Mouse (Mus musculus) cortical plate, adult 2 months (tissue): ENCODE results near the gene Ap4m1. TPM values are rescaled to one million over a fixed set of nuclear protein-coding genes. Genes with fewer than 3 reads are reported as not detected.

ENCODE experiments used
- H3K27ac ChIP-seq: fragments of 200-500 bp; 2 replicates; pipeline ENCODE4 v1.5.1; 2012; ENCODE audit warnings: low read length, control low read depth, inconsistent platforms; ENCODE audit not compliant: insufficient read depth
- H3K4me1 ChIP-seq: fragments of 200-500 bp; 2 replicates; pipeline ENCODE4 v1.6.1; 2011; ENCODE audit warnings: low read length; ENCODE audit not compliant: control insufficient read depth, insufficient read depth
- H3K4me3 ChIP-seq: fragments of 200-500 bp; 2 replicates; pipeline ENCODE4 v1.5.1; 2011; ENCODE audit warnings: mild to moderate bottlenecking, low read length, control low read depth; ENCODE audit not compliant: insufficient read depth
- CTCF ChIP-seq: fragments of 200-500 bp; IDR thresholded peaks from 2 replicates; pipeline ENCODE4 v1.5.1; 2011; ENCODE audit warnings: mild to moderate bottlenecking, control low read depth, low read length; ENCODE audit not compliant: insufficient read depth; ENCODE audit errors: extremely low read depth
- POLR2A ChIP-seq: fragments of 200-500 bp; IDR thresholded peaks from 2 replicates; pipeline ENCODE4 v1.6.1; 2011; ENCODE audit warnings: mild to moderate bottlenecking, low read length, control low read depth; ENCODE audit not compliant: insufficient read depth; ENCODE audit errors: extremely low read depth
- polyA plus RNA-seq: library from polyadenylated mRNA; depleted of rRNA; stranded (reverse); fragments of >200 nt; gene quantifications from 2 replicates; pipeline ENCODE4 v1.2.3, GENCODE M21; 2012; rRNA removed

Ap4m1 gene
- polyA plus RNA-seq, 1 experiment = 21.6 TPM

DNA sequence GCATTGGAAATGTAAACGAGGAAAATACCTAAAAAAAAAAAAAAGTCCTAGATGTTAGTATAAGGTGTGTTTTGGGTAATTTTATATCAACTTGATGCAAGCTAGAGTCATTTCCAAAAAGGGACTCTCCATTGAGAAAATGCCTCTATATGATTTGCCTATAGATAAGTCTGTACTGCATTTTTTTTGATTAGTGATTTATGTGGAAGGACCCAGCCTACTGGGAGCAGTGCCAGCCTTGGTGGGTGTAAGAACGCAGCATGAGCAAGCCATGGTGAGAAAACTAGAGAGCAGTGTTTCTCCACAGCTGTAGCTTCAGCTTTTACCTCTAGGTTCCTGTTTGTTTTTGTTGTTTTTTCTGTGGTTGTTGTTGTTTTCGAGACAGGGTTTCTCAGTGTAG is 51.5 kb downstream of the Ap4m1 start:
- Histone ChIP-seq H3K27ac (no peak overlapping the region), H3K4me3 (no peak overlapping the region), H3K4me1 (no peaks in the 10 kb centered on the region)
- TF ChIP-seq POLR2A = no peak
- TF ChIP-seq CTCF = no peak

DNA sequence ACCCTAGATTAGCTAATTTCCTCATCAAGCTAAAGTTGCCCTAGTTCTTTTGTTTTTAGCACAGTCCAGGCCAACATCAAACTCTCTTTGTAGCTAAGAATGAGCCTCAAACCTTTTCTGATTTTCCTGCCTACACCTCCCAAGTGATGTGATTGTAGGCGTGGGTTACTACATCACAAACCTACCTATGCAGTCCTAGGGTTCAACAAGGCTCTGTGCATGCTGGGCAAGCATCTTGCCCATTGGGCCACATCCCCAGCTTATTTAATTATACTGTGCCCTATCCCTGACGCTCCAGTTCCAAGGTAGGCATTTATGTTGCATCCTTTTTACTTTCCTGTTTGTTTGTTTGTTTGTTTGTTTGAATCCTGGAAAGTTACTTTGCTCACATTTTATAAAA is 53.9 kb downstream of the Ap4m1 start, which contains the start of gene Nxpe5:
Nxpe5 (plus strand) TSS at position 199 of the 400 bp plus-strand sequence.
- TF ChIP-seq POLR2A = no peak
- TF ChIP-seq CTCF = no peak
- no peak within 1 kb of the TSS for H3K27ac ChIP-seq
- no peaks in the 10 kb centered on the region for H3K4me1 ChIP-seq
- H3K4me3 ChIP-seq = no peak within 1 kb of the TSS

DNA sequence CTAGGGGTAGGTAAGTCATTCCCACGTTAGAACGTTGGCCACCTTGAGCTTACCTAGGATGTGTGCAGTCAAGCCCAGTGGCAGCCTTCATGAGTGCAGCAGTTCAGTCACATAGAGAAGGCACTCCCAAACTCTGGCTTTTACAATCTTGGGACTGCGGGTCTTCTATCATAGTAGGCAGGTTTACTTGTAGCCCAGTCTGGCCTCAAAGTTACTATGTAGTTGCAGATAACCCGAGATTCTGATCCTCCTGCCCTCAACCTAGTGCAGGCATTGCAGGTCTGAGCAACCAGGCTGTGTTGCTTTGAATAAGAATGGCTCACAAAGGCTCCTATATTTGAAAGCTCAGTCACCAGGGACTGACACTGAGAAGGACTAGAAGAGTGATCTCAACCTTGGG is 54.7 kb downstream of the Ap4m1 start:
- H3K4me3 ChIP-seq = no peak overlapping the region
- H3K27ac ChIP-seq = no peak overlapping the region
- TF ChIP-seq CTCF (no peak), POLR2A (no peak)
- no peaks in the 10 kb centered on the region for H3K4me1 ChIP-seq

DNA sequence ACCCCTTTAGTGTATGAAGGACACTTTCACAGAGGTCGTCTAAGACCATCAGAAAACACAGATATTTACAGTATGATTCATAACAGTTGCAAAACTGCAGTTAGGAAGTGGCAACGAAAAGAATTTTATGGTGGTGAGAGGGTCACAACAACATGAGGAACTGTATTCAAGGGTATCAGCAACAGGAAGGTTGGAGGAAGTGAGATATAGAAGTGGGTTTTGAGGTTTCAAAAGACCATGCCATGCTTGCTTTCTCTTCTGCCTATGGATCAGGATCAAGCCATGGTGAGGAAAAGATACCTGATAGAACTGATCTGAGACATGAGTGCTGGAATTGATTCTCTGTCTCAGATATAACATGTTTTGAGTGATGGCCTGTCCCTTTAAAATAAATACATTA is 55.6 kb downstream of the Ap4m1 start:
- no peak overlapping the region for H3K27ac ChIP-seq
- TF ChIP-seq CTCF = no peak
- TF ChIP-seq POLR2A = no peak
- no peaks in the 10 kb centered on the region for H3K4me1 ChIP-seq
- no peak overlapping the region for H3K4me3 ChIP-seq

DNA sequence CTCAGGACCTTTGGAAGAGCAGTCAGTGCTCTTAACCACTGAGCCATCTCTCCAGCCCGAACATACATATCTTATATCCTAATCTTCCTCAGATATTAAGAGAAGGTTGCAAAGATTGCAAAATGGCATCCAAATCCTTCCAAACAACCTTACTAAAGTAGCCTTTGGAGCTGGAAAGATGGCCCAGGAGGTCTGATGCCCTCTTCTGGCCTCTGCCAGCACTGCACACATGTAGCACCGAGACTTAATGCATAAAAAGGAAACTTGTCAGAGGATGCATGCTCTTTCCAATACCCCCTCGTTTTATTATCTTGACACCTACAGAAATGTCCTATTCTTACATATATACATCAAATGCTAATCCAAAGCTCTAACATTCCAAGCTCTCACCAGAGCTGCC is 56.2 kb downstream of the Ap4m1 start:
- H3K27ac ChIP-seq = no peak overlapping the region
- TF ChIP-seq CTCF = peak; percentile 22; the same call in 1 of the 2 replicates
- TF ChIP-seq POLR2A = no peak

DNA sequence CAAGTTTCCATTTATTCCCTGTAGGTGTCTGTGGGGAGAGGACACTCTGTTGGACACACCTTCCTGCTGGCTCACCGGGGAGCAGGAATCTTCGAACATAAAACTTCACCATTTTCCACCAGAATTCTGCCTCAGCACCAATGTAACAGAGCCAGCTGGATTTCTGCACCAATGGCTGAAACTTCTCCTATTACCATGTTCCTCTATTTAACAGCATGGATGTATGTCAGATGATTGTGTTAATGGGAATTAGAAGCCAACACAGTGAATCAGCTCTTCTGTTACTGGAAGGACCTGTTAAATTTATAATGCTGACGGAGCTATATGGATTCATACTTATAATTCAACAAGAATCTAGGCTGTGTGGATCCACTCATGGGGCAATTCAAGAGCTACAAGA is 57.7 kb downstream of the Ap4m1 start:
- Histone ChIP-seq H3K4me1 (no peaks in the 10 kb centered on the region), H3K4me3 (no peak overlapping the region), H3K27ac (no peak overlapping the region)
- TF ChIP-seq POLR2A (no peak), CTCF (no peak)

More for the DNA sequence above, 56.2 kb downstream of the Ap4m1 start:
- Histone ChIP-seq H3K4me3 (no peak overlapping the region), H3K4me1 (no peaks in the 10 kb centered on the region)

Other genes starting within 250 kb of the Ap4m1 start
- gene Gjc3, start 208.9 kb upstream of the Ap4m1 start, polyA plus RNA-seq = 47.0 and 57.3 TPM in 2 replicates
- 0.10 TPM in 1 of 2 replicates, not detected in the other for gene Azgp1, start 190.5 kb upstream of the Ap4m1 start, polyA plus RNA-seq
- gene Smok3a, start 150.7 kb upstream of the Ap4m1 start, polyA plus RNA-seq = not detected in 2 replicates
- not detected in 2 replicates for gene Smok3b, start 150.6 kb upstream of the Ap4m1 start, polyA plus RNA-seq
- not detected in 2 replicates for gene Smok3c, start 118.8 kb upstream of the Ap4m1 start, polyA plus RNA-seq
- 14.3 and 14.9 TPM in 2 replicates for gene Zkscan1, start 86.9 kb upstream of the Ap4m1 start, polyA plus RNA-seq
- 16.5 and 18.2 TPM in 2 replicates for gene Zscan21, start 55.1 kb upstream of the Ap4m1 start, polyA plus RNA-seq
- gene Zfp113, start 16.3 kb upstream of the Ap4m1 start, polyA plus RNA-seq = 3.9 and 5.4 TPM in 2 replicates
- 131 and 139 TPM in 2 replicates for gene Cops6, start 10.9 kb upstream of the Ap4m1 start, polyA plus RNA-seq
- 17.1 and 19.7 TPM in 2 replicates for gene Mcm7, start 420 bp downstream of the Ap4m1 start, polyA plus RNA-seq
- gene Taf6, start 15.4 kb downstream of the Ap4m1 start, polyA plus RNA-seq = 54.3 and 55.3 TPM in 2 replicates
- gene Cnpy4, start 15.5 kb downstream of the Ap4m1 start, polyA plus RNA-seq = 13.3 and 15.8 TPM in 2 replicates
- gene Mblac1, start 22.3 kb downstream of the Ap4m1 start, polyA plus RNA-seq = 5.7 and 7.3 TPM in 2 replicates
- not detected in 2 replicates for gene Nxpe5, start 53.9 kb downstream of the Ap4m1 start, polyA plus RNA-seq
- 162 and 163 TPM in 2 replicates for gene Lamtor4, start 83.5 kb downstream of the Ap4m1 start, polyA plus RNA-seq
- 83.9 and 86.5 TPM in 2 replicates for gene BC037034, start 92.0 kb downstream of the Ap4m1 start, polyA plus RNA-seq
- gene Gal3st4, start 100.8 kb downstream of the Ap4m1 start, polyA plus RNA-seq = 4.2 and 4.4 TPM in 2 replicates
- gene Gm43720, start 108.0 kb downstream of the Ap4m1 start, polyA plus RNA-seq = 0.02 and 0.08 TPM in 2 replicates
- 5.6 and 6.0 TPM in 2 replicates for gene Gpc2, start 108.0 kb downstream of the Ap4m1 start, polyA plus RNA-seq
- 2.8 and 3.0 TPM in 2 replicates for gene Stag3, start 108.2 kb downstream of the Ap4m1 start, polyA plus RNA-seq
- gene Pvrig, start 170.0 kb downstream of the Ap4m1 start, polyA plus RNA-seq = 0.19 and 0.30 TPM in 2 replicates